Mouse (Mus musculus) thymus, adult 2 months (tissue): Measurements from ENCODE around the gene Mthfd1l. TPM values are rescaled to one million over a fixed set of nuclear protein-coding genes. Genes with fewer than 3 reads are reported as not detected.
"Not testable (repeated sequence)": the region's sequence is repeated elsewhere in the genome, so short reads cannot be mapped to it uniquely, and the experiment has no call there.

ENCODE experiments used
- DNase-seq: peaks from one replicate; pipeline ENCODE4 v3.0.0; 2021
- H3K27ac ChIP-seq: fragments of 200-500 bp; 2 replicates; pipeline ENCODE4 v1.5.1; 2012; ENCODE audit warnings: low read length, control low read depth; ENCODE audit not compliant: control insufficient read depth, insufficient read depth
- H3K27me3 ChIP-seq: fragments of 200-500 bp; 2 replicates; pipeline ENCODE4 v1.6.1; 2012; ENCODE audit warnings: mild to moderate bottlenecking, low read length, moderate library complexity, mixed read lengths; ENCODE audit not compliant: control insufficient read depth, insufficient read depth
- H3K36me3 ChIP-seq: fragments of 200-500 bp; 2 replicates; pipeline ENCODE4 v1.6.1; 2012; ENCODE audit warnings: mild to moderate bottlenecking, low read length, moderate library complexity; ENCODE audit not compliant: control insufficient read depth, insufficient read depth
- H3K4me1 ChIP-seq: fragments of 200-500 bp; replicated peaks from 2 replicates; pipeline ENCODE4 v1.6.1; 2012; ENCODE audit warnings: low read length; ENCODE audit not compliant: control insufficient read depth, insufficient read depth
- H3K4me3 ChIP-seq: fragments of 200-500 bp; 2 replicates; pipeline ENCODE4 v1.5.1; 2012; ENCODE audit warnings: mild to moderate bottlenecking, low read length, control low read depth, moderate library complexity; ENCODE audit not compliant: control insufficient read depth, insufficient read depth
- CTCF ChIP-seq: fragments of 200-500 bp; IDR thresholded peaks from 2 replicates; pipeline ENCODE4 v1.5.1; 2012; ENCODE audit warnings: mild to moderate bottlenecking, control low read depth, low read length, moderate library complexity, borderline replicate concordance; ENCODE audit not compliant: control insufficient read depth, poor library complexity, insufficient read depth; ENCODE audit errors: extremely low read depth
- POLR2A ChIP-seq: fragments of 200-500 bp; IDR thresholded peaks from 2 replicates; pipeline ENCODE4 v1.6.1; 2012; ENCODE audit warnings: mild to moderate bottlenecking, low read length, control low read depth, moderate library complexity; ENCODE audit not compliant: control insufficient read depth, poor library complexity, insufficient read depth; ENCODE audit errors: extremely low read depth
- WGBS: fragments of 180-500 bp; shearing (Covaris S2); methylation state at CpG from one replicate; pipeline ENCODE4 v1.1.7; 2018; 5-methylcytosine and 5-hydroxymethylcytosine counted together
- polyA plus RNA-seq: library from polyadenylated mRNA; depleted of rRNA; stranded (reverse); fragments of >200 nt; gene quantifications from 2 replicates; pipeline ENCODE4 v1.2.3, GENCODE M21; 2012

Mthfd1l gene
- polyA plus RNA-seq, 1 experiment = 8.7 TPM

DNA sequence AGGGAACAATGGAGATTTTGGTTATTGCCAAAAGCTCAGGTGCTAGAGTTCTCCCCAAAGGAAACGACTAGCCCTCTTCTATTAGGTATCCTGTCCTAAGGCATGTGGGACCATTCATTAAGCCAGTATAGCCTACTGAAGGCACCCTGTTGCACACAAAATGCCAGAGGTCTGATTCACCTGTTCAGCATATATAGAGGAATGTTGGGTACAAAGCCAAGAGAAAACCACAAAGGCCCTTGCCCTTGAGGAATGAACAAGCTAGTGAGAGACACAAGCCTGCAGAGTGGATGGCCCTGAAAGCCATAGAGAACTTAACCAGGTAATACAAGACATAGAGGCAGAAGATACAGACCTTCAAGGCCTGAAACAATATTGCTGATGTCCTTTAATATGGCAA is 148.3 kb downstream of the Mthfd1l start:
- H3K36me3 ChIP-seq = no peaks in the 10 kb centered on the region
- no peaks in the 10 kb centered on the region for H3K27me3 ChIP-seq
- H3K27ac ChIP-seq = no peak overlapping the region
- 82% methylated on average over 1 of the region's 1 CpGs for WGBS
- TF ChIP-seq POLR2A = no peak
- no peak for TF ChIP-seq CTCF
- H3K4me3 ChIP-seq = no peak overlapping the region
- H3K4me1 ChIP-seq = peaks cover 29% of the 10 kb centered on the region
- DNase-seq = no peak

DNA sequence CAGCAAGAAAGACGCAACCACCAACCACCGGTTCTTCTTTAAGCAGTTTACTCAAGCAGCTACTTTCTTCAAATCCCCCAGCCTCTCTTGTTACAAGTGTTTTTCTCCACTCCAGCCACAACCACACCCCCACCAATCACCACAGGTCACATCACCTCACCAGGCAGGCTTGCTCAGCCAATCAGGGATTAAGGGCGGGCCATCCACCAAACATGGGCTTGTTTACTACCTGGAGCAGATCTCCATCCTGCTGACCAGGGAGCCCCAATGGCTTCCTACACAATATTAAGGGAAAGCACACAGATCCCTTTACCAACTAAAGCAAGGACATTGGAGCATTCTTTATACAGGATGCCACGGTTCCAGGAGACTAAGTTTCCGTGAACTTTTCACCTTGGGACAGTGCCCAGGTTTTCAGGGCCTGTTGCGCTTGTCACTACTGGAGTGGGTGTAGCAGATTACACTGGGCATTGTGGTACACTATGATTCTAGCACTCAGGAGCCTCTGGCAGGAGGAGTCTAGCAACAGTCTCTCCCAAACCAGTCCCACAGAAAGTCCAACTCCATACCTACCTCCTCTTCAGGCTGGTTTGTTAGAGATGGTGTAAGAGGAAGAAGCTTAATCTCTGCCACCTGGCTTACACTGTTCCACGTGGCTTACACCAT is 150.5 kb downstream of the Mthfd1l start:
- WGBS = 80% methylated on average over 7 of the region's 7 CpGs

DNA sequence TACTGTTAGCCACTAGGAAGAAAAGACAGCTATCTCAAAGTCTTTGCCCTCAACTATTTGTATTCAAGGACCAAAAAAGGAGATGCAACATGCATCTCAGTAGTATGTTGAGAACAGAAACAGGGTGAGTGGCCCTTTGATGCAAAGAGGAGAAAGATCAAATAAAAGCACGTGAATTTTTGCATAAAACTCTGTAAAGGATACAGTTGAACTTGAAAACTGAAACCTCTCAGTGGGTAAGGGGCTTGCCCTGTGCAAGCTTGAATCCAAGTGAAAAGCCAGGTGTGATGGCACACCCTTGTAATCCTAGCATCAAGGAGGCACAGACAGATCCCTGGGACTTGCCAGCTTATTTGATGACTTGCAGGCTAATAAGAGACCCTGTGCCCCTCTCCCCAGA is 151.2 kb downstream of the Mthfd1l start:
- Histone ChIP-seq H3K27ac (no peak overlapping the region), H3K4me1 (peaks cover 43% of the 10 kb centered on the region), H3K27me3 (no peaks in the 10 kb centered on the region), H3K4me3 (no peak overlapping the region), H3K36me3 (no peaks in the 10 kb centered on the region)
- no peak for DNase-seq
- WGBS = 11% methylated on average over 1 of the region's 1 CpGs
- TF ChIP-seq CTCF = no peak
- no peak for TF ChIP-seq POLR2A

More for the DNA sequence above, 150.5 kb downstream of the Mthfd1l start:
- not testable (repeated sequence) for H3K4me3 ChIP-seq, DNase-seq, H3K27ac ChIP-seq, H3K27me3 ChIP-seq, H3K36me3 ChIP-seq
- peaks cover 37% of the 10 kb centered on the region for H3K4me1 ChIP-seq

DNA sequence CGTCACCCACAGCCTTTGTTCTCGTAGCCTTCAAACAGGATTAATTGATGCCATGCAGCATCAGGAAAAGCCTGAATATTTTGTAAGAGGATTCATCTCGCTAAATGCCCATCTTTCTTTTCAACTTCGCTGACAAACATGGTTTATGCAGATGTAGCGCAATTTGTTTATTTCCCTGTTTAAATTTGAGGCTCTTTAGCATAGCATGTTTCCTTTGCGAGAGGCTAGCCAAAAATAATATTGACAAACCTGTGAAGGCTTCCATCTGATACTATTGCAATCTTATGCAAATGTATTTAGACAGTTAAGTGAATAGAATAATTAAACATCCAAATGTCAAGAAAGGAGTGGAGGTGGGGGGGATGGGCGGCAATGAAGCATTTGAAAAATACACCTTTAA is 152.3 kb downstream of the Mthfd1l start:
- no peak overlapping the region for H3K27ac ChIP-seq
- WGBS = 67% methylated on average over 7 of the region's 7 CpGs
- TF ChIP-seq CTCF (no peak), POLR2A (no peak)
- DNase-seq = no peak
- peaks cover 43% of the 10 kb centered on the region for H3K4me1 ChIP-seq
- H3K36me3 ChIP-seq = no peaks in the 10 kb centered on the region
- H3K27me3 ChIP-seq = no peaks in the 10 kb centered on the region
- H3K4me3 ChIP-seq = no peak overlapping the region

DNA sequence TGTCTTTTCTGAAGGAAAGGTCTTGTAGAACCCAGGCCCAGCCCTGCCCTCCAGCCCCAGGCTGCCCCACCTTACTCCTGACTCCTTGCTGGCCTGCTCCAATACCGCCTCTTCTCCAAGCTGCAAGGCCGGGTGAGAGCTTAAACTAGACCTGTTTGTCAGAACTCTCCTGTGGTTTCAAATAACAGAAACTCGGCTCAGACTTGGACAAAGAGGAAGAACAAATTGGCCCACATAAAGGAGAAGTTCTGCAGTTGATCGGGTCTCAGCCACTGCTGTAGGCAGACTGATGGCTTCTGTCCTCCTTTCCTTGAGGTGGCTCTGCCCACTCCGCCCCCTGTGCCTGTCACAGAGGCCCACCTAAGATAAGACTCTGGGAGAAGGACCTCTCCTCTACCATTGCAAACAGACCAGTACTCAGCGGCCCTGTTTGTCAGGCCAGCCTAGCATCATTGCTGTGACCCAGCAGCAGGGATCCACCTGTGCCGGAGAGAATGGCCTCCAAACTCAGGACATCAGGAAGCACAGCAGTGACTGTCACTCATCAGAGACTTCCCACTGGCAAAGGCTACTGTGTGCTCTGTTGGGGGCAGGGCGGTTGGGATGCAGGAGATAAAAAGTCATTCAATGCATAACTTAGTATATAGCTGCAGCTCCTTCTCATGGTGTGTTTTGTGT is 153.6 kb downstream of the Mthfd1l start:
- H3K36me3 ChIP-seq = no peaks in the 10 kb centered on the region
- no peaks in the 10 kb centered on the region for H3K27me3 ChIP-seq
- no peak for DNase-seq
- TF ChIP-seq POLR2A (no peak), CTCF (no peak)
- H3K4me1 ChIP-seq = peaks cover 37% of the 10 kb centered on the region
- H3K27ac ChIP-seq = no peak overlapping the region; the same call in 1 of the 2 replicates
- H3K4me3 ChIP-seq = no peak overlapping the region
- WGBS = 40% methylated on average over 8 of the region's 8 CpGs

DNA sequence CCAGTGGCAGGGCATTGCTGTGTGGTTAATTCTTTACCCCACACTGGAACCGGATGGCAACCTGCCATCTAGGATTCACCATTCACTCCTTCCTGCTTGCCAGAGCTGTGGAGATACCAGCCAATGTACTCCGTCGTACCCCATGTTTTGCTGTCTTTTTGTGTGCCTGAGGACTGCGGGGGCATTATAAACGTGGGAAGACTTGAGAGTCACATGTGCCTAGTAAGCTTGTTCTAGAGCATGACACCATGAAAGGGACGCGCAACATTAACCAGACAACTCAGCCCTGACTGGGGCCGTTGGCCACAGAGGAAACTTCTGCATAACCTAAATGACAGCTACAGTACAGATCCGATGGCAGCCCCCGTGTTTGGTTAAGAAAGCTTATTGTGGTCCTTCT is 155.5 kb downstream of the Mthfd1l start:
- TF ChIP-seq POLR2A = no peak
- TF ChIP-seq CTCF = no peak
- Histone ChIP-seq H3K27ac (no peak overlapping the region), H3K27me3 (no peaks in the 10 kb centered on the region), H3K36me3 (no peaks in the 10 kb centered on the region), H3K4me1 (peaks cover 29% of the 10 kb centered on the region), H3K4me3 (no peak overlapping the region)
- no peak for DNase-seq
- WGBS = 16% methylated on average over 10 of the region's 10 CpGs
